Mouse (Mus musculus) lung, postnatal 36 days (tissue): ENCODE measurements around the gene Cadm1.

ENCODE experiments used
- DNase-seq: peaks from one replicate; pipeline ENCODE4 v3.0.0; 2022; ENCODE audit warnings: mixed read lengths

Gene Cadm1

GRCm38 (mm10) chr9:47552960-47553575 lies 23.1 kb downstream of the Cadm1 start:
- DNase-seq = no peak

GRCm38 (mm10) chr9:47560726-47561125 lies 30.8 kb downstream of the Cadm1 start:
- no peak for DNase-seq

GRCm38 (mm10) chr9:47561596-47561995 lies 31.6 kb downstream of the Cadm1 start:
- DNase-seq = no peak

- no peak for DNase-seq
Observed at GRCm38 (mm10) chr9:47565088-47565487, 35.1 kb downstream of the Cadm1 start.

- no peak for DNase-seq
Observed at GRCm38 (mm10) chr9:47567873-47568272, 37.9 kb downstream of the Cadm1 start.

- no peak for DNase-seq
Observed at GRCm38 (mm10) chr9:47570184-47570583, 40.2 kb downstream of the Cadm1 start.

GRCm38 (mm10) chr9:47571461-47571860 lies 41.5 kb downstream of the Cadm1 start:
- no peak for DNase-seq

- DNase-seq = no peak
Observed at GRCm38 (mm10) chr9:47572132-47572531, 42.2 kb downstream of the Cadm1 start.

GRCm38 (mm10) chr9:47573456-47573855 lies 43.5 kb downstream of the Cadm1 start:
- DNase-seq = no peak

- DNase-seq = peak; percentile 60
Observed at GRCm38 (mm10) chr9:47574710-47575414, 44.9 kb downstream of the Cadm1 start.

GRCm38 (mm10) chr9:47575764-47576163 lies 45.8 kb downstream of the Cadm1 start:
- no peak for DNase-seq

- no peak for DNase-seq
Observed at GRCm38 (mm10) chr9:47579464-47579863, 49.5 kb downstream of the Cadm1 start.

- DNase-seq = peak; percentile 83
Observed at GRCm38 (mm10) chr9:47581576-47582365, 51.8 kb downstream of the Cadm1 start.

GRCm38 (mm10) chr9:47583241-47583640 lies 53.3 kb downstream of the Cadm1 start:
- no peak for DNase-seq

GRCm38 (mm10) chr9:47586176-47586575 lies 56.2 kb downstream of the Cadm1 start:
- no peak for DNase-seq

- DNase-seq = no peak
Observed at GRCm38 (mm10) chr9:47586839-47587238, 56.9 kb downstream of the Cadm1 start.

GRCm38 (mm10) chr9:47587577-47588194 lies 57.7 kb downstream of the Cadm1 start:
- peak; percentile 77 for DNase-seq

GRCm38 (mm10) chr9:47589832-47590231 lies 59.9 kb downstream of the Cadm1 start:
- peak; percentile 92 for DNase-seq

GRCm38 (mm10) chr9:47601541-47601940 lies 71.6 kb downstream of the Cadm1 start:
- no peak for DNase-seq

GRCm38 (mm10) chr9:47603971-47604370 lies 74.0 kb downstream of the Cadm1 start:
- DNase-seq = no peak

GRCm38 (mm10) chr9:47605628-47606027 lies 75.7 kb downstream of the Cadm1 start:
- DNase-seq = no peak

GRCm38 (mm10) chr9:47608441-47608840 lies 78.5 kb downstream of the Cadm1 start:
- DNase-seq = no peak

GRCm38 (mm10) chr9:47608921-47609320 lies 78.9 kb downstream of the Cadm1 start:
- DNase-seq = no peak
